Mouse (Mus musculus): ENCODE data around the gene 2410137M14Rik. TPM values are rescaled to one million over a fixed set of nuclear protein-coding genes. Genes with fewer than 3 reads are reported as not detected.
"Not testable (repeated sequence)": the region's sequence is repeated elsewhere in the genome, so short reads cannot be mapped to it uniquely, and the experiment has no call there.

Gene 2410137M14Rik
- not detected in 2 replicates for polyA plus RNA-seq (2015; fragmentation: Nextera tagmentation; extraction: Ambion mirVana)

GRCm38 (mm10) chr17:36981221-36981813, at the start of gene 2410137M14Rik:
Gene 2410137M14Rik (minus strand): TSS chr17:36981237.
- 6% methylated on average over 18 of the region's 18 CpGs for WGBS (ENCODE audit: insufficient replicate concordance)
- no peak within 1 kb of the TSS for H3K27ac ChIP-seq (ENCODE audit: low read length)
- no peak within 1 kb of the TSS for H3K4me3 ChIP-seq (ENCODE audit: low read depth, low read length)
- no peak within 1 kb of the TSS for H3K9ac ChIP-seq (ENCODE audit: low read depth, low read length)
- H3K4me1 ChIP-seq (ENCODE audit: control insufficient read depth, low read depth, low read length), result no peaks in the 10 kb centered on the region
- 0 out of 2 replicates have a peak within 1 kb of the TSS, but pooled peaks have one; percentile 8 for H3K4me2 ChIP-seq (ENCODE audit: low read depth, low read length)
- H3K27me3 ChIP-seq (ENCODE audit: control insufficient read depth, insufficient read depth, low read depth, low read length), result peaks cover 5% of the 10 kb centered on the region; the same call in 1 of the 2 replicates
- no peaks in the 10 kb centered on the region for H3K9me3 ChIP-seq (replicated peaks; ENCODE audit: control insufficient read depth, low read length)
- no peaks in the 10 kb centered on the region for H3K36me3 ChIP-seq (ENCODE audit: control insufficient read depth, insufficient read depth)
- ATAC-seq (ENCODE audit: low read depth), result no peak

GRCm38 (mm10) chr17:37029162-37029561, 48.1 kb upstream of the 2410137M14Rik start:
- WGBS (ENCODE audit: insufficient replicate concordance), result 57% methylated on average over 8 of the region's 8 CpGs
- no peak for ATAC-seq (ENCODE audit: low read depth)
- Histone ChIP-seq H3K9ac (ENCODE audit: low read depth, low read length) (no peak overlapping the region), H3K4me1 (ENCODE audit: control insufficient read depth, low read depth, low read length) (no peaks in the 10 kb centered on the region), H3K27ac (ENCODE audit: low read length) (no peak overlapping the region), H3K4me2 (ENCODE audit: low read depth, low read length) (peak overlapping the region; percentile 39), H3K9me3 (replicated peaks; ENCODE audit: control insufficient read depth, low read length) (no peaks in the 10 kb centered on the region), H3K36me3 (ENCODE audit: control insufficient read depth, insufficient read depth) (no peaks in the 10 kb centered on the region), H3K4me3 (ENCODE audit: low read depth, low read length) (no peak overlapping the region), H3K27me3 (ENCODE audit: control insufficient read depth, insufficient read depth, low read depth, low read length) (no peaks in the 10 kb centered on the region)

GRCm38 (mm10) chr17:37028683-37029120, 47.7 kb upstream of the 2410137M14Rik start:
- Histone ChIP-seq H3K4me3 (ENCODE audit: low read depth, low read length) (peak overlapping the region; percentile 51), H3K4me2 (ENCODE audit: low read depth, low read length) (peak overlapping the region; percentile 39), H3K9ac (ENCODE audit: low read depth, low read length) (no peak overlapping the region), H3K9me3 (replicated peaks; ENCODE audit: control insufficient read depth, low read length) (no peaks in the 10 kb centered on the region), H3K4me1 (ENCODE audit: control insufficient read depth, low read depth, low read length) (no peaks in the 10 kb centered on the region), H3K27ac (ENCODE audit: low read length) (no peak overlapping the region), H3K36me3 (ENCODE audit: control insufficient read depth, insufficient read depth) (no peaks in the 10 kb centered on the region), H3K27me3 (ENCODE audit: control insufficient read depth, insufficient read depth, low read depth, low read length) (no peaks in the 10 kb centered on the region)
- WGBS (ENCODE audit: insufficient replicate concordance), result under 1% methylated on average over 14 of the region's 14 CpGs
- peak; percentile 87 for ATAC-seq (ENCODE audit: low read depth)

- Histone ChIP-seq H3K9me3 (replicated peaks; ENCODE audit: control insufficient read depth, low read length) (no peaks in the 10 kb centered on the region), H3K9ac (ENCODE audit: low read depth, low read length) (no peak overlapping the region), H3K27ac (ENCODE audit: low read length) (no peak overlapping the region), H3K27me3 (ENCODE audit: control insufficient read depth, insufficient read depth, low read depth, low read length) (no peaks in the 10 kb centered on the region), H3K4me1 (ENCODE audit: control insufficient read depth, low read depth, low read length) (no peaks in the 10 kb centered on the region), H3K4me3 (ENCODE audit: low read depth, low read length) (peak overlapping the region; percentile 51), H3K36me3 (ENCODE audit: control insufficient read depth, insufficient read depth) (no peaks in the 10 kb centered on the region), H3K4me2 (ENCODE audit: low read depth, low read length) (peak overlapping the region; percentile 39)
- no peak for ATAC-seq (ENCODE audit: low read depth)
- 29% methylated on average over 10 of the region's 10 CpGs for WGBS (ENCODE audit: insufficient replicate concordance)
Measured at GRCm38 (mm10) chr17:37028212-37028611, 47.2 kb upstream of the 2410137M14Rik start.

GRCm38 (mm10) chr17:37027486-37027885, 46.4 kb upstream of the 2410137M14Rik start:
- WGBS (ENCODE audit: insufficient replicate concordance), result 78% methylated on average over 4 of the region's 4 CpGs
- no peak overlapping the region for H3K27ac ChIP-seq (ENCODE audit: low read length)
- no peaks in the 10 kb centered on the region for H3K9me3 ChIP-seq (replicated peaks; ENCODE audit: control insufficient read depth, low read length)
- no peak overlapping the region for H3K4me3 ChIP-seq (ENCODE audit: low read depth, low read length)
- no peaks in the 10 kb centered on the region for H3K36me3 ChIP-seq (ENCODE audit: control insufficient read depth, insufficient read depth)
- H3K4me1 ChIP-seq (ENCODE audit: control insufficient read depth, low read depth, low read length), result no peaks in the 10 kb centered on the region
- H3K4me2 ChIP-seq (ENCODE audit: low read depth, low read length), result no peak overlapping the region
- no peaks in the 10 kb centered on the region for H3K27me3 ChIP-seq (ENCODE audit: control insufficient read depth, insufficient read depth, low read depth, low read length)
- H3K9ac ChIP-seq (ENCODE audit: low read depth, low read length), result no peak overlapping the region
- ATAC-seq (ENCODE audit: low read depth), result no peak

- no peaks in the 10 kb centered on the region for H3K9me3 ChIP-seq (replicated peaks; ENCODE audit: control insufficient read depth, low read length)
- H3K9ac ChIP-seq (ENCODE audit: low read depth, low read length), result no peak overlapping the region
- no peak for ATAC-seq (ENCODE audit: low read depth)
- no peaks in the 10 kb centered on the region for H3K36me3 ChIP-seq (ENCODE audit: control insufficient read depth, insufficient read depth)
- no peaks in the 10 kb centered on the region for H3K27me3 ChIP-seq (ENCODE audit: control insufficient read depth, insufficient read depth, low read depth, low read length)
- no peak overlapping the region for H3K4me3 ChIP-seq (ENCODE audit: low read depth, low read length)
- 64% methylated on average over 2 of the region's 2 CpGs for WGBS (ENCODE audit: insufficient replicate concordance)
- no peaks in the 10 kb centered on the region for H3K4me1 ChIP-seq (ENCODE audit: control insufficient read depth, low read depth, low read length)
- H3K27ac ChIP-seq (ENCODE audit: low read length), result no peak overlapping the region
- no peak overlapping the region for H3K4me2 ChIP-seq (ENCODE audit: low read depth, low read length)
Measured at GRCm38 (mm10) chr17:37026425-37026824, 45.4 kb upstream of the 2410137M14Rik start.

- no peak for ATAC-seq (ENCODE audit: low read depth)
- Histone ChIP-seq H3K27ac (ENCODE audit: low read length) (no peak within 1 kb of the TSS), H3K36me3 (ENCODE audit: control insufficient read depth, insufficient read depth) (no peaks in the 10 kb centered on the region), H3K4me3 (ENCODE audit: low read depth, low read length) (no peak within 1 kb of the TSS), H3K9me3 (replicated peaks; ENCODE audit: control insufficient read depth, low read length) (no peaks in the 10 kb centered on the region), H3K4me1 (ENCODE audit: control insufficient read depth, low read depth, low read length) (no peaks in the 10 kb centered on the region), H3K9ac (ENCODE audit: low read depth, low read length) (no peak within 1 kb of the TSS), H3K27me3 (ENCODE audit: control insufficient read depth, insufficient read depth, low read depth, low read length) (no peaks in the 10 kb centered on the region), H3K4me2 (ENCODE audit: low read depth, low read length) (no peak within 1 kb of the TSS)
- WGBS (ENCODE audit: insufficient replicate concordance), result 54% methylated on average over 9 of the region's 9 CpGs
Measured at GRCm38 (mm10) chr17:37022628-37023576, 41.9 kb upstream of the 2410137M14Rik start, which contains the start of gene Mog. Gene Mog (minus strand): TSS chr17:37023398.

- not testable (repeated sequence) for H3K4me1 ChIP-seq (ENCODE audit: control insufficient read depth, low read depth, low read length); H3K9me3 ChIP-seq (replicated peaks; ENCODE audit: control insufficient read depth, low read length); ATAC-seq (ENCODE audit: low read depth); H3K4me3 ChIP-seq (ENCODE audit: low read depth, low read length); H3K36me3 ChIP-seq (ENCODE audit: control insufficient read depth, insufficient read depth); H3K4me2 ChIP-seq (ENCODE audit: low read depth, low read length); H3K27me3 ChIP-seq (ENCODE audit: control insufficient read depth, insufficient read depth, low read depth, low read length); H3K9ac ChIP-seq (ENCODE audit: low read depth, low read length); H3K27ac ChIP-seq (ENCODE audit: low read length)
- 55% methylated on average over 5 of the region's 5 CpGs for WGBS (ENCODE audit: insufficient replicate concordance)
Measured at GRCm38 (mm10) chr17:37019242-37019641, 38.2 kb upstream of the 2410137M14Rik start.

- H3K4me3 ChIP-seq (ENCODE audit: low read depth, low read length), result no peak overlapping the region
- H3K36me3 ChIP-seq (ENCODE audit: control insufficient read depth, insufficient read depth), result no peaks in the 10 kb centered on the region
- no peaks in the 10 kb centered on the region for H3K9me3 ChIP-seq (replicated peaks; ENCODE audit: control insufficient read depth, low read length)
- ATAC-seq (ENCODE audit: low read depth), result no peak
- no peak overlapping the region for H3K9ac ChIP-seq (ENCODE audit: low read depth, low read length)
- no peaks in the 10 kb centered on the region for H3K27me3 ChIP-seq (ENCODE audit: control insufficient read depth, insufficient read depth, low read depth, low read length)
- no peaks in the 10 kb centered on the region for H3K4me1 ChIP-seq (ENCODE audit: control insufficient read depth, low read depth, low read length)
- H3K4me2 ChIP-seq (ENCODE audit: low read depth, low read length), result no peak overlapping the region
- WGBS (ENCODE audit: insufficient replicate concordance), result 54% methylated on average over 3 of the region's 3 CpGs
- no peak overlapping the region for H3K27ac ChIP-seq (ENCODE audit: low read length)
Measured at GRCm38 (mm10) chr17:37018328-37018727, 37.3 kb upstream of the 2410137M14Rik start.

Data from liver, embryonic 16.5 days (tissue).